Mouse (Mus musculus): ENCODE data around the gene Evi5.
A peak's percentile ranks its signal among the peaks of the same experiment; 100 is the strongest.
"Not testable (repeated sequence)": the region's sequence is repeated elsewhere in the genome, so short reads cannot be mapped to it uniquely, and the experiment has no call there.

Evi5 gene

DNA sequence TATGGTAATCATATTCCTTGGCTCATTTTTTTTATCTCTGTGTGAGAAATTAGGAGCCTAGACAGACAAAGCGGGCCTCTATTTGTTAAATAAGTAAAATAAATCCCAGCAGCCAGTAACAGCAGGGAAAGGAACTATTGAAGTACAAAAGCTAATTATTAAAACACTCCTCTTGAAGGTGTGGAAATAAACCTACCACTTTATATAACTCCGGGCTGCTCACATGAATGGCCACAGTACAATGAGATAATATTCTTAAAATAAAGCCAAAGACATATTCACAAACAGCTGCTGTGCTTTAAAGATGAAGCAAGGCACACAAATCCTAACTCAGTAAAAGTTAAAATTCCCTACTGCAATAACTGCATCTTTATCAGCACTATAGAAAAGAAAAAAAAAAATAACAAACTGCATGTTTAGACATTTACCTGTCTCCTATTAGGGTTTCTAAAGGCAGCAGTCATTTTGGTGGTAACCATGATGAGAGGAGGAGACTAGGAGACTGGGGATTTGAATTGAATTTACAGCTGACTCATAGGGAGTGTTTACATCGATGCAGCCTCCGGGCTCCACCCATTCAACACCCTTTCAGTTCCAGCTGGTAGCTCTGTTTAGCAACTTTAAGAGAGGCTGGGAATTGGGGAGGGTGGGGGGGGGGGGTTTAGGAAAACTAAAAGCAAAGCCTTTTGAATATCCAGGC is at the start of gene Evi5:
Gene Evi5 (minus strand): TSS at position 547 of the 700 bp plus-strand sequence.
- no peak for DNase-seq (ENCODE audit: low read depth, low spot score)

GRCm38 (mm10) chr5:107924564-107924963 is 49.7 kb upstream of the Evi5 start:
- DNase-seq (ENCODE audit: low read depth, low spot score), result no peak

- DNase-seq (ENCODE audit: low read depth, low spot score), result no peak
These were observed 47.9 kb upstream of the Evi5 start for GRCm38 (mm10) chr5:107922836-107923235.

- no peak for DNase-seq (ENCODE audit: low read depth, low spot score)
These were observed 46.7 kb upstream of the Evi5 start for GRCm38 (mm10) chr5:107921400-107922252.

GRCm38 (mm10) chr5:107915280-107915679 is 40.4 kb upstream of the Evi5 start:
- DNase-seq (ENCODE audit: low read depth, low spot score), result no peak

- no peak for DNase-seq (ENCODE audit: low read depth, low spot score)
These were observed 36.1 kb upstream of the Evi5 start for GRCm38 (mm10) chr5:107911012-107911411.

- DNase-seq (ENCODE audit: low read depth, low spot score), result no peak
These were observed 35.2 kb upstream of the Evi5 start for GRCm38 (mm10) chr5:107910084-107910616.

DNA sequence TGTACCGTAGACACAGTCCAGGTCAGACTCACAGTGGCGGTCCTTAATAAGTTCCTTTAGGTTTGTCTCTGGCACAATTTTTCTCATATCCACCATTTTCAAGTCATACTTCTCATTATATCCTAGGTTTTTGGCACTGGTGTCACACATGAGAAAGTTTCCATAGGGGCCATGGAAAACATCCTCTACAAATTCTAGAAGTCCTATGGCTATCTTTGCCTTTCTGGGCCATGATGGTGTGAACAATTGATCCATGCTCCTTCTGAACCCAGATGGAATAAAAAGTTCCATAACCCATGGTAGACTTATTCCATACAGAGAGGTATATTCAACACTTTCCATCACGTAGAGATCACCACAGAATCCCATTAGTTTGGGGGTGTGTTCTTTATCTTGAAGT is 34.8 kb upstream of the Evi5 start:
- DNase-seq (ENCODE audit: low read depth, low spot score), result no peak

DNA sequence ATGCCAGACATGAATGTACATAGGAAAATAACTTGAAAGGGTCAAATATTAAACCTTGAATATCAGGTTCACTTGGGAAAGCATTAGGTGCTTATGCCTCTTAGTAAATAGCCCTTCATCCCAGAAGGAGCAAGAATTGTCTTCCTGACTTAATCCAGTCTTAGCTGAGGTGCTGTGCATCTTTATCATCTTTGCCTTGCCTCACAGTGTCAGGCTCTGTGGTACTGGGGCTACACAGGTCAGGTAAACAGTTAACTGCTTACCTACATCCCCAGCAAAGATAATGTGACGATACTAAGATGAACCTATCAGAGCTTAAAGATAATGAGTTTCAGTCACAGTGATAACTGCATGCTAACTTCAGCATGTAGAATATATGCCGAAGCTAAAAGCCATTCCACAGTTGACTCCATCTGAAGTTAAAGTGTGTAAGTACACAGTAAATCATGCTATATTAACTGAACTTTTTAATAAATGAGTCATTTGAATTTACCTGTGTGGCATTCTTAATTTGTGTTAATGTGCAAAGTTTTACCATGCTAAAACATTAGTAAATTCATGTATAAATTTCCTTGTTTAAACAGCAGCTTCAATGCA is 33.7 kb upstream of the Evi5 start:
- DNase-seq (ENCODE audit: low read depth, low spot score), result no peak

DNA sequence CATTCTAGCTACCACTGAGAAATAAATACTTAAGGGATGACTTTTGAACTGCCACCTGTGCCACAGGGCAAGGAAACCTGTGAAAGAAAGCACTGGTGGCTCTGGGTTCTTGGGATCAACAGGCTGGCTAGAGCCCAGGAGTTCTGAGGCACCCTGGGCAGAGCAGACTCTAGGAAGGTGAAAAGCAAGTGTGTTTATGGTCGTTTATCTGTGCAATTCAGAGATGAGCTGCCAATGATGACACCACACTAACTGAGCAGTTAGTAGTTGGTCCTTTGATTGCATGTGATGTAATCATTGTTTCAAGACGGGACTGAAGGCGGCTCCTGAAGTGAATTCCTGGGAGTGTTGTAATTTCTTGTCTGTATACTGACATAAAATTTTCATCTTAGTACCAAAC is 29.4 kb upstream of the Evi5 start:
- DNase-seq (ENCODE audit: low read depth, low spot score), result no peak

DNA sequence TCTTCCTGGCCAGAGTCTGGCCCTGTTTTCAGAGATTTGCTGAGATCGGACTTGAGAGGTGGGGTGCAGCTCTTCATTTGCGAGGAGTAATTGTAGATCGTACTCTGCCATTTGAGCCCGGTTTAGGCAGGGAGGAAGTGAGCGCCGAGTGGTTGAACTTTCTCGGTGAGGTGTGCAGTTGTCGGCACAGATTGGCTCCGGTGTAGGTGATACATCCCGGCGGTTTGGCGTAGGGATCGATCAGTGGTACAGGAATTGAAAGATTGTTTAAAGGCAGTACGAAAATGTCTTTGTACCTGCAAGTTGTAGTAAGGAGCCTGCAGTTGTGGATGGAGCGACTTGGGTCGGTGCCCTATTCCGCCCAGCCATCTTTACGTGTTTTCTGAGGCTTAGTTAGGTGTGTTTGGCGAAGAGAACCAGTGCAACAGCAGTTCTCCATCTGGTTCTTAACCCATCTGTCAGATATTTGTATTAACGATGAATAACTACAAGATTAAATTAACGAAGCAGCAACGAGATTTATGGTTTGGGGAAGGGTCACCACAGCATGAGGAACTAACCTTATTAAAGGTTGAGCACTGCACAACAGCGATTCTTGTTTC is 26.2 kb upstream of the Evi5 start:
- no peak for DNase-seq (ENCODE audit: low read depth, low spot score)

DNA sequence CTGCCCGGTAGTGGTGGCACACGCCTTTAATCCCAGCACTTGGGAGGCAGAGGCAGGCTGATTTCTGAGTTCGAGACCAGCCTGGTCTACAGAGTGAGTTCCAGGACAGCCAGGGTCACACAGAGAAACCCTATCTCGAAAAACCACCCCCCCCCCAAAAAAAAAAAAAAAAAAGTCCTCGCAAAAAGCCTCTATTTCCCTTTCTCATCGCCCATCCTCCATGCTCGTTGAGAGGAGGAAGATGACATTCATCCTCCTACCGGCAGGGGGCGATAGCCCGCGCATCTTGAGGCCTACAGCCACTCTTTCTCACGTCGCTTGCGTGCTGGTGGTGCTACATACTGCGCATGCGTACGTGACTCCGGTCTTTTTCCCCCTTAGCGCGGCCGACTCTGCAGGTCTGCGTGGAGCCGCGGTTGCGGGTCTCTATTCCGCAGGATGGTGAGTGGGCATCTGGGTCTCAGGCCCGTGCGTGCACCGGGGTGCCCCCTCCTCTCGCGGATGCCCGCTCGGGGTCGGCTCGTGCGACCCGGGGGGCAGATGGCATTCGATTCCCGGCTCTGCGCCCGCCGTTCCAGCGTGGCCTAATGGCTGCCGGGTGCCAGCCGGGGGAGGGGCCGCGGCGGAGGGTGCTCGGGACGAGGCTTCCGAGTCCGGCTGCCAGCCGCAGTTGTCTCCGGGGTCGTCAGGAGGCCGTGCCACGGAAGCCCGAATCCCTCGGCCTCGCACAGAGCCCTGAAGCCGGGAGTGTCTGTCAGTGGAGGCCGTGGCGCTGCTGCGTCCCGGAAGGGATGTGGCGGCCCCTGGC is 25.5 kb upstream of the Evi5 start, which contains the start of gene Rpl5:
Gene Rpl5 (plus strand): TSS at position 297 of the 808 bp plus-strand sequence.
- DNase-seq (ENCODE audit: low read depth, low spot score), result peak; percentile 86

DNA sequence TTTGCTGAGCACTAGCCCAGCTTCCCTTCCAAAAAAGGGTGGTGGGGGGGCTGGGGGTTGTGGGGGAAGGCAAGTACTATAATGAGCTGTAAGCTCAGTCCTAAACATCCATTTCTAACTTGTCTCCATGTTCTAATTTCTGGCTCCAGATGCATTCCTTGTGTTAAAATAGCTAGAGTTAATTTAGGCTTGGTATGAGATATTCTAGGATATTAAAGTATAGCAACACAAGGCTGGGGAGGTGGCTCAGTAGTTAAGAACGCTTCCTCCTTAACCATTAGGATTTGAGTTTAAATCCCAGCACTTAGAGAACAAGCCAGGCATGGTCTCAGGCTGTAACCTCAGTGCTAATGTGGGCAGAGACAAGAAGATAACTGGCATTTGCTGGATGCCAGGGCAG is 21.4 kb upstream of the Evi5 start:
- DNase-seq (ENCODE audit: low read depth, low spot score), result no peak

GRCm38 (mm10) chr5:107894676-107895075 is 19.8 kb upstream of the Evi5 start:
- no peak for DNase-seq (ENCODE audit: low read depth, low spot score)

GRCm38 (mm10) chr5:107891515-107891914 is 16.6 kb upstream of the Evi5 start:
- not testable (repeated sequence) for DNase-seq (ENCODE audit: low read depth, low spot score)

DNA sequence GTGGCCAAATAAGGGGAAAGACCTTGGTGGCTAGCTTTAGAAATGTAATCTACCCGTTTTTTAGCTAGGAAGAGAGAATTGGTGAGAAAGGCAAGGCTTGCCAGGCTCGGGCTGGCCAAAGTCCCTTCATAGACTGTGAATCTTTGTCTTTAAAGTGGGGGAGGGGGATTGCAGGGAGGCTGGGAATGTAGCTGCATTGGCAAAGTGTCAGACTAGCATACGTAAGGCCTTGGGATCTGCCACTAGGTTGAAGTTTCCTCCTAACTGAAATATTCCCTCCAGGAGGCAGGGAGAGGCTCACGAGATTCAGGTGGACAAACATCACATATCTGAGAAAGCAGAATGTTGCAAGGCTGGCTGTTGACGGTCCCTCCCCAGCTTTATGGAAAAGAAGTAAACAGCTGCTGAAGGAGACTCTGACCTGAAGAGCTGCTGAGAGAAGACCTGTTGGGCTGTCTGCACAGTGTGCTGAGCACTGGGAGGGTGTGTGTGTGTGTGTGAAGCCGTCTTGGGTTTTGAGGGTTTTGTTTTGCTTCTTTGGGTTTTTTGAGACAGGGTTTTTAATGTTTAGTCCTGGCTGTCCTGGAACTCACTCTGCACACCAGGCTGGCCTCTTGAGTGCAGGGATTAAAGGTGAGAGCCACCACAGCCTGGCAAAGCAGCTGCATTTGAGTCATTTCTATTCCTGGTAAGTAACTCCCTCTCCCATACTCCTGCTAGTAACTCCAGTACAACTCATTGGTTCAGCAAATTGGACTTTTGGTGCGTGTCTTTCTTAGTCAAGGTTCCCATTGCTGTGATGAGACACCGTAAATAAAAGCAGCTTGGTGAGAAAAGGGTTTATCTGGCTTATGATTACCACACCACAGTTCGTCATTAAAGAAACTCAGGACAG is 15.3 kb upstream of the Evi5 start:
- DNase-seq (ENCODE audit: low read depth, low spot score), result no peak

DNA sequence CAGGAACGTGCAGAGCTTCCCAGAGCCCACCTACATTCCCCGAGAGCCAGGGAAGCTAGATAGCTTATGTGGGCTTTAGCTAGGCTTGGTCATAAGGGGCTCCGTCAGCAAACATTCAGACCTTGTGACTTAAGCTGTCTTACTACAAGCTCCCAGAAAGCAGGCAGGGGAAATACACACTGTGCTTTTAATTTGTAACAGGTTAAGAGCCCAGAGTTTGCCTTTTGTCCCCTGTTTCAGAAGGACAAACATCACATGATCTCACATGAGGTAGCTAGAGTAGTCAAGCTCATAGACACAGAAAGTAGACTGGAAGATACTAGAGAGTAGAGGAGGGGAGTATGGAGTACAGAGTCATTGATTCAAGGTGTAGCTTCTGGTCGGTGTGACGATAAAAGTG is 5.8 kb upstream of the Evi5 start:
- DNase-seq (ENCODE audit: low read depth, low spot score), result no peak

DNA sequence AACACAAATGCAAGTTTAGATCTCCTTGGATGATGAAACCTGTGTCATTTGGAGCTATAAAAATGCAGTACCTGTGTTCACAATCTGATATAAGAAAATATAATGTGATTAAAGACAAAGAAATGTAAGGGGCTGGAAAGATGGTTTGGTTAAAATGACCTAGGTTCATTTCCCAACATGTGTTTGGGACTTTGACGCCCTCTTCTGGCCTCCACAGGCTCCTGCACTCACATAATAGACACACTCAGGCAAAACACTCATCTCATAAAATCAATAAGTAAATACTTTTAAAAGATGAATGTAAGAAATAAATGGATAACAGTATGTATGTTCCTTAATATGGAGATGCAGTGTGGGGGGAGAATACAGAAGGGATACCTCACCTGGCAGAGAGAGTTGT is 2.1 kb upstream of the Evi5 start:
- DNase-seq (ENCODE audit: low read depth, low spot score), result no peak

DNA sequence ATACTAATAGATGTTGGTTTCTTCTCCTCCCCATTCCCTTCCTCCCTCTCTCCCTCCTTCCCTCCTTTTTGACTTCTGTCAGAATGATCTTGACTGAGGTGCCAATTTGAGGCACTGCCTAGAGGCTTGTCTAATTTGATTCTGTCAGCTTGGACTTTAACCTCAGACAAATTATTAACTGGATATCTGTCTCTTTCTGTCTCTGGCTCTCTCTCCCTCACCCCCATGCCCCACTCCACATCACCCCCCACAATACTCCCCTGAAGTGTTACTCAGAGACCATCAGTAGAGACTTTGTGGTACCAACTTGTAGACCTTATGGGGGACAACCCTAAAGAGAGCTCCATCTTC is 329 bp upstream of the Evi5 start:
- no peak for DNase-seq (ENCODE audit: low read depth, low spot score)

- no peak for DNase-seq (ENCODE audit: low read depth, low spot score)
These were observed 1.0 kb downstream of the Evi5 start for GRCm38 (mm10) chr5:107873886-107874302.

Data from WW6 (cell line).